Mouse (Mus musculus): ENCODE measurements around the gene Sp4. TPM values are rescaled to one million over a fixed set of nuclear protein-coding genes. Genes with fewer than 3 reads are reported as not detected.

Gene Sp4
- polyA plus RNA-seq, 1 experiment from 2014 or later, result 8.8 TPM

GRCm38 (mm10) chr12:118313805-118314476 is 12.7 kb upstream of the Sp4 start:
- no peak overlapping the region for H3K4me2 ChIP-seq (ENCODE audit: low read depth, low read length)
- H3K27me3 ChIP-seq (ENCODE audit: control insufficient read depth, insufficient read depth, low read depth, low read length), result no peaks in the 10 kb centered on the region
- H3K9me3 ChIP-seq (ENCODE audit: control insufficient read depth, low read length), result no peaks in the 10 kb centered on the region
- no peak overlapping the region for H3K4me3 ChIP-seq (ENCODE audit: low read length)
- 58% methylated on average over 3 of the region's 3 CpGs for WGBS
- no peak overlapping the region for H3K9ac ChIP-seq (ENCODE audit: low read length)
- ATAC-seq (ENCODE audit: low read depth), result no peak
- no peaks in the 10 kb centered on the region for H3K4me1 ChIP-seq (replicated peaks; ENCODE audit: control insufficient read depth, insufficient read depth, low read length)
- H3K36me3 ChIP-seq (ENCODE audit: control insufficient read depth, insufficient read depth, low read length), result no peaks in the 10 kb centered on the region
- no peak overlapping the region for H3K27ac ChIP-seq (ENCODE audit: low read length)

DNA sequence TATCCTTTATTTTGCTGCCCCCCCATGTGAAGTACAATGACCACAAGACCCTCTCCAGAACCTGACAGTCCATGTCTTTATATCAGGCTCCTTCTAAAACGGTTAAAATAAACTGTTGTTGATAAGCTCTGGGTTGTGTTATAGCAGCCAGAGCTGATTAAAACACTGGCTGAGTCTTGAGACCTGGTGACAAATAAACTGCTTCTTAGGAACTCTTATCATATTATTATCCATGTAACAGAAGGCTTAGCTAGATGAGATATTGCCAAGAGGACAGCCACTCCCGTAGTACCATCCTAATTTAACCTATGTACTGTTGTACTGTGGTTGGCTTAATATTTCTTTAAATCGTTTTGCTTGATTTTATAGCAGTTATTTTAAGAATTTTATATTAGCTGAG is 2.3 kb upstream of the Sp4 start:
- H3K36me3 ChIP-seq (ENCODE audit: control insufficient read depth, insufficient read depth, low read length), result no peaks in the 10 kb centered on the region
- ATAC-seq (ENCODE audit: low read depth), result no peak
- H3K27me3 ChIP-seq (ENCODE audit: control insufficient read depth, insufficient read depth, low read depth, low read length), result no peaks in the 10 kb centered on the region
- no peaks in the 10 kb centered on the region for H3K9me3 ChIP-seq (ENCODE audit: control insufficient read depth, low read length)
- no peak overlapping the region for H3K9ac ChIP-seq (ENCODE audit: low read length)
- WGBS, result 66% methylated on average over 3 of the region's 3 CpGs
- peaks cover 13% of the 10 kb centered on the region for H3K4me1 ChIP-seq (replicated peaks; ENCODE audit: control insufficient read depth, insufficient read depth, low read length)
- H3K4me2 ChIP-seq (ENCODE audit: low read depth, low read length), result no peak overlapping the region
- H3K27ac ChIP-seq (ENCODE audit: low read length), result no peak overlapping the region
- H3K4me3 ChIP-seq (ENCODE audit: low read length), result no peak overlapping the region

- no peak for ATAC-seq (ENCODE audit: low read depth)
- Histone ChIP-seq H3K27ac (ENCODE audit: low read length) (no peak overlapping the region), H3K36me3 (ENCODE audit: control insufficient read depth, insufficient read depth, low read length) (no peaks in the 10 kb centered on the region), H3K4me1 (replicated peaks; ENCODE audit: control insufficient read depth, insufficient read depth, low read length) (peaks cover 13% of the 10 kb centered on the region), H3K9ac (ENCODE audit: low read length) (peak overlapping the region; percentile 74), H3K9me3 (ENCODE audit: control insufficient read depth, low read length) (no peaks in the 10 kb centered on the region), H3K4me2 (ENCODE audit: low read depth, low read length) (peak overlapping the region; percentile 92), H3K4me3 (ENCODE audit: low read length) (peak overlapping the region; percentile 92), H3K27me3 (ENCODE audit: control insufficient read depth, insufficient read depth, low read depth, low read length) (no peaks in the 10 kb centered on the region)
- 89% methylated on average over 5 of the region's 5 CpGs for WGBS
These were observed 1.8 kb upstream of the Sp4 start for GRCm38 (mm10) chr12:118303066-118303465.

- Histone ChIP-seq H3K27me3 (ENCODE audit: control insufficient read depth, insufficient read depth, low read depth, low read length) (no peaks in the 10 kb centered on the region), H3K9me3 (ENCODE audit: control insufficient read depth, low read length) (no peaks in the 10 kb centered on the region), H3K9ac (ENCODE audit: low read length) (peak overlapping the region; percentile 87), H3K4me1 (replicated peaks; ENCODE audit: control insufficient read depth, insufficient read depth, low read length) (peaks cover 13% of the 10 kb centered on the region), H3K27ac (ENCODE audit: low read length) (peak overlapping the region; percentile 94), H3K4me3 (ENCODE audit: low read length) (peak overlapping the region; percentile 92), H3K36me3 (ENCODE audit: control insufficient read depth, insufficient read depth, low read length) (no peaks in the 10 kb centered on the region), H3K4me2 (ENCODE audit: low read depth, low read length) (peak overlapping the region; percentile 92)
- WGBS, result under 1% methylated on average over 72 of the region's 74 CpGs
- ATAC-seq (ENCODE audit: low read depth), result peak; percentile 89
These were observed 911 bp upstream of the Sp4 start for GRCm38 (mm10) chr12:118301866-118302835.

DNA sequence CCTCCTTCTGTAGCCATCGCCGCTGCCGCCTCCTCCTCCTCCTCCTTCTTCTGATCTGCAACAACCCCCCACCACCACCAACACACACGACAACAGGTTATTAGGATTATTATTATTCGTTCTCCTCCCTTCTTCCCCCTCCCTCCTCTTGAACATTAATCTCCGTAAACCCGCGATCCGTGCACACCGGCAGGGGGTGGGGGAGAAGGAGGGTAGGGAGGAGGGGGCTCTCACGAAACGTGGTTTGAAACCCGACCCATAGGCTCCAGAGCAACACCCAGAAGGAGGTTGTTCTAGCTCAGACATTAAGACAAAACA is 527 bp downstream of the Sp4 start:
- Histone ChIP-seq H3K4me3 (ENCODE audit: low read length) (peak overlapping the region; percentile 92), H3K27me3 (ENCODE audit: control insufficient read depth, insufficient read depth, low read depth, low read length) (no peaks in the 10 kb centered on the region), H3K4me2 (ENCODE audit: low read depth, low read length) (peak overlapping the region; percentile 74), H3K9ac (ENCODE audit: low read length) (peak overlapping the region; percentile 75), H3K27ac (ENCODE audit: low read length) (peak overlapping the region; percentile 96), H3K36me3 (ENCODE audit: control insufficient read depth, insufficient read depth, low read length) (no peaks in the 10 kb centered on the region), H3K4me1 (replicated peaks; ENCODE audit: control insufficient read depth, insufficient read depth, low read length) (peaks cover 13% of the 10 kb centered on the region), H3K9me3 (ENCODE audit: control insufficient read depth, low read length) (no peaks in the 10 kb centered on the region)
- under 1% methylated on average over 13 of the region's 13 CpGs for WGBS
- no peak for ATAC-seq (ENCODE audit: low read depth)

DNA sequence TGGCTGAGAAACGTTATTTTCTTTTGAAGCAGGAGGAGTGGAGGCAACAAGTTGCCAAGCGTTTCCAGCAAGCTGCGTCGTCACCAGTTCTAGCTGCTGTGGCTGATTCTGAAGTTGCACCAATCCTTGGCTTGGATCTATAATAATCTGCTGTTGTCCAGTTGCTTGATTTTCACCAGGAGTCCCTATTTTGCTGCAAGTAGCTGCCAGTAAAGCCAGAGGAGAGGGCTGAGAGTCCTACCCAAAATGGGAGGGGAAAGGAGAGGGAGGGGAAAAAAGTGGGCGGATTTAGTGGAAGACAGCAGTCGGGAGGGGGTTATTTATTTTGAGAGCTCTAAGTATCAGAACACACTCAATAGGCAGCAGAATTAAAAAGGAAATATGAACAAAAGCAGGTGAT is 1.3 kb downstream of the Sp4 start:
- Histone ChIP-seq H3K4me3 (ENCODE audit: low read length) (peak overlapping the region; percentile 25), H3K4me1 (replicated peaks; ENCODE audit: control insufficient read depth, insufficient read depth, low read length) (peaks cover 13% of the 10 kb centered on the region), H3K4me2 (ENCODE audit: low read depth, low read length) (peak overlapping the region; percentile 35), H3K27me3 (ENCODE audit: control insufficient read depth, insufficient read depth, low read depth, low read length) (no peaks in the 10 kb centered on the region), H3K36me3 (ENCODE audit: control insufficient read depth, insufficient read depth, low read length) (no peaks in the 10 kb centered on the region), H3K9ac (ENCODE audit: low read length) (peak overlapping the region; percentile 37; the same call in 1 of the 2 replicates), H3K27ac (ENCODE audit: low read length) (no peak overlapping the region), H3K9me3 (ENCODE audit: control insufficient read depth, low read length) (no peaks in the 10 kb centered on the region)
- 24% methylated on average over 6 of the region's 6 CpGs for WGBS
- ATAC-seq (ENCODE audit: low read depth), result no peak

GRCm38 (mm10) chr12:118299172-118299571 is 2.1 kb downstream of the Sp4 start:
- H3K36me3 ChIP-seq (ENCODE audit: control insufficient read depth, insufficient read depth, low read length), result no peaks in the 10 kb centered on the region
- no peak overlapping the region for H3K4me3 ChIP-seq (ENCODE audit: low read length)
- no peak overlapping the region for H3K27ac ChIP-seq (ENCODE audit: low read length)
- H3K4me1 ChIP-seq (replicated peaks; ENCODE audit: control insufficient read depth, insufficient read depth, low read length), result peaks cover 13% of the 10 kb centered on the region
- H3K4me2 ChIP-seq (ENCODE audit: low read depth, low read length), result peak overlapping the region; percentile 11; the same call in 1 of the 2 replicates
- H3K9ac ChIP-seq (ENCODE audit: low read length), result no peak overlapping the region
- H3K9me3 ChIP-seq (ENCODE audit: control insufficient read depth, low read length), result no peaks in the 10 kb centered on the region
- no peak for ATAC-seq (ENCODE audit: low read depth)
- WGBS, result 84% methylated on average over 9 of the region's 9 CpGs
- H3K27me3 ChIP-seq (ENCODE audit: control insufficient read depth, insufficient read depth, low read depth, low read length), result no peaks in the 10 kb centered on the region

DNA sequence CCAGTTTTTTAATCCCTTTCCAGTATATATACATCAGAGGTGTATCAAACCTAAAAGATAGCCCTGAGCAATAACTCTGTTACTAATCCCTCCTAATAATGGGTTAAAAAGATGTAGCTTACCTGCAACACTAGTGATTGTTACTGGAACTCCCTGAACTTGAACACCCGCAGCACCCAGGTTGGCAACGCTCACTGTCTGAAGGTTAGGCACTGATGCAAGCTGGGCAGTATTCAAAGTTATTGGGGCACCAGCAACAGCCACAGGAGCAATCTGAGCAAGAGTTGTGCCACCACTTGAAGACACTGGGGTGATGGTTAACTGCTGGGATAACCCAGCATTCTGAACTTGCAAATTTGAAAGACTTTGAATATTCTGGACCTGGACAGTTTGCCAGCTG is 2.7 kb downstream of the Sp4 start:
- Histone ChIP-seq H3K9ac (ENCODE audit: low read length) (0 out of 2 replicates have a peak overlapping the region, but pooled peaks have one; percentile 20), H3K4me2 (ENCODE audit: low read depth, low read length) (0 out of 2 replicates have a peak overlapping the region, but pooled peaks have one; percentile 11)
- WGBS, result 83% methylated on average over 2 of the region's 2 CpGs

GRCm38 (mm10) chr12:118296236-118296635 is 5.0 kb downstream of the Sp4 start:
- H3K9me3 ChIP-seq (ENCODE audit: control insufficient read depth, low read length), result no peaks in the 10 kb centered on the region
- H3K27ac ChIP-seq (ENCODE audit: low read length), result no peak overlapping the region
- H3K9ac ChIP-seq (ENCODE audit: low read length), result no peak overlapping the region
- peaks cover 10% of the 10 kb centered on the region for H3K4me1 ChIP-seq (replicated peaks; ENCODE audit: control insufficient read depth, insufficient read depth, low read length)
- peak overlapping the region; percentile 14; the same call in 1 of the 2 replicates for H3K4me2 ChIP-seq (ENCODE audit: low read depth, low read length)
- ATAC-seq (ENCODE audit: low read depth), result no peak
- H3K36me3 ChIP-seq (ENCODE audit: control insufficient read depth, insufficient read depth, low read length), result no peaks in the 10 kb centered on the region
- no peak overlapping the region for H3K4me3 ChIP-seq (ENCODE audit: low read length)
- no peaks in the 10 kb centered on the region for H3K27me3 ChIP-seq (ENCODE audit: control insufficient read depth, insufficient read depth, low read depth, low read length)
- 94% methylated on average over 2 of the region's 2 CpGs for WGBS

More for the DNA sequence above, 2.7 kb downstream of the Sp4 start:
- ATAC-seq (ENCODE audit: low read depth), result no peak
- Histone ChIP-seq H3K9me3 (ENCODE audit: control insufficient read depth, low read length) (no peaks in the 10 kb centered on the region), H3K4me3 (ENCODE audit: low read length) (no peak overlapping the region), H3K4me1 (replicated peaks; ENCODE audit: control insufficient read depth, insufficient read depth, low read length) (peaks cover 13% of the 10 kb centered on the region), H3K27me3 (ENCODE audit: control insufficient read depth, insufficient read depth, low read depth, low read length) (no peaks in the 10 kb centered on the region), H3K27ac (ENCODE audit: low read length) (no peak overlapping the region), H3K36me3 (ENCODE audit: control insufficient read depth, insufficient read depth, low read length) (no peaks in the 10 kb centered on the region)
